In genomic region chr17:80553318-80554270, GRCm38 (mm10) we compare ENCODE assay signal across 8 mouse cellular contexts. TPM values are rescaled to one million over a fixed set of nuclear protein-coding genes. Genes with fewer than 3 reads are reported as not detected.
A peak's percentile ranks its signal among the peaks of the same experiment; 100 is the strongest.
DNase-seq lines count a peak whose midpoint lies in the region; ATAC-seq lines count a peak whose summit lies in the region.

No protein-coding gene starts in this region.

- H3K4me2 ChIP-seq in hindbrain, embryonic 12.5 days (replicated peaks): peak overlapping the region; percentile 60

- peak overlapping the region; percentile 69 for H3K9ac ChIP-seq in hindbrain, embryonic 12.5 days

- peak overlapping the region; percentile 61 for H3K4me3 ChIP-seq in hindbrain, embryonic 12.5 days

- peaks cover 6% of the 10 kb centered on the region; the same call in 1 of the 2 replicates for H3K36me3 ChIP-seq in hindbrain, embryonic 12.5 days

- peak; percentile 76 for DNase-seq in T-cell, adult 2 months (ENCODE audit: low spot score)
- DNase-seq in cerebellum, postnatal 25 days: peak; percentile 84 to 92
- DNase-seq in frontal cortex, postnatal 14 days (ENCODE audit: low spot score in 2 of 2): peak; percentile 47 to 69
- DNase-seq in layer of hippocampus, postnatal 10 days (ENCODE audit: low spot score in 2 of 2): peak; percentile 84
- DNase-seq in lung, postnatal 10 days: peak; percentile 86
- peak; percentile 57 for DNase-seq in ovary, postnatal 36 days (ENCODE audit: low spot score)
- DNase-seq in thymus, postnatal 25 days: peak; percentile 74

- no peaks in the 10 kb centered on the region for H3K27me3 ChIP-seq in hindbrain, embryonic 12.5 days

- H3K27ac ChIP-seq in hindbrain, embryonic 12.5 days: peak overlapping the region; percentile 80

- no peaks in the 10 kb centered on the region for H3K9me3 ChIP-seq in hindbrain, embryonic 12.5 days (replicated peaks)

- 3% methylated on average over 35 of the region's 35 CpGs for WGBS in hindbrain, embryonic 12.5 days

- peaks cover 6% of the 10 kb centered on the region; the same call in 1 of the 2 replicates for H3K4me1 ChIP-seq in hindbrain, embryonic 12.5 days

- peak; percentile 91 for ATAC-seq in hindbrain, embryonic 12.5 days (ENCODE audit: low FRiP score)

RNA-seq across cellular contexts. Expression of gene Cdkl4, which starts 24.0 kb away (rescaled TPM):
- 3.9 and 4.3 TPM in 2 replicates for polyA plus RNA-seq in hindbrain, embryonic 12.5 days (2016; fragmentation: Nextera tagmentation; extraction: Ambion mirVana)
- 10 to 100 TPM; 14.3 to 14.6 TPM for total RNA-seq in layer of hippocampus, postnatal 10 days (2021)

Comparison
In these comparisons a context has a peak if more than half of its experiments do, and no peak if none do; other contexts are left out.
1. Peak in every context shown above with its lines: DNase-seq, ATAC-seq, H3K4me3 ChIP-seq and H3K27ac ChIP-seq.